Mouse (Mus musculus) myocyte (in vitro differentiated cells): ENCODE measurements around the gene Ric1.

Experiments used
- E2F4 ChIP-seq: IDR thresholded peaks from one replicate; pipeline ENCODE4 v1.6.1; 2011; ENCODE audit warnings: mild to moderate bottlenecking, control low read depth, moderate library complexity; ENCODE audit not compliant: insufficient read depth
- MAX ChIP-seq: IDR thresholded peaks from one replicate; pipeline ENCODE4 v1.6.1; 2011; ENCODE audit warnings: low read depth, mild to moderate bottlenecking, control low read depth
- MYOD1 ChIP-seq, 3 experiments: IDR thresholded peaks; one replicate each; pipeline ENCODE4 v1.6.1; 2011; ENCODE audit warnings: control low read depth in 2 of 3, low read depth in 2 of 3, mild to moderate bottlenecking in 2 of 3, moderate library complexity in 1 of 3; ENCODE audit not compliant: insufficient read length in 2 of 3, control insufficient read depth in 1 of 3
- MYOG ChIP-seq, 3 experiments: IDR thresholded peaks; one replicate each; pipeline ENCODE4 v1.6.1; 2011; ENCODE audit warnings: control low read depth in 2 of 3, low read depth in 2 of 3, mild to moderate bottlenecking in 2 of 3; ENCODE audit not compliant: insufficient read length in 2 of 3, control insufficient read depth in 1 of 3, insufficient read depth in 1 of 3
- POLR2A ChIP-seq: IDR thresholded peaks from one replicate; pipeline ENCODE4 v1.6.1; 2011; ENCODE audit warnings: low read depth, mild to moderate bottlenecking, control low read depth, moderate library complexity; ENCODE audit not compliant: insufficient read length
- TCF12 ChIP-seq: IDR thresholded peaks from one replicate; pipeline ENCODE4 v1.6.1; 2011; ENCODE audit warnings: mild to moderate bottlenecking, control low read depth; ENCODE audit not compliant: poor library complexity, insufficient read depth, severe bottlenecking

DNA sequence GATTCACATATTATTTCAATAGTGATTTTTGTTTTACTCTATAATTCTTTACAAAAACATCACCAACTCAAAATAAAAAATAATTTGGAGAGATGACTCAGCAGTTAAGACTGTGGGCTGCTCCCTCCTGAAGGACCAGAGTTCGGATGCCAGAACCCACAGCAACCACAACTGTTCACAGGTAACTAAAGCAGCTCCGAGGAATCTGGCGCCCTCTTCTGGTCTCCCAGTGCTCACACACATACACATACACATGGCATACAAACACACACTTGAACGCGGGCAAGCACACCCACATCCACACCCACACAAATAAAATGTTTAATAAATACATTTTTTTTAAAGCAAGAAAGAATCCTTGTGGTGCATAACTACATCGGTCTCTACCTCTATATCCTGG is 122.7 kb downstream of the Ric1 start:
- no peak for TF ChIP-seq TCF12
- no peak for TF ChIP-seq MYOG (IDR thresholded peaks at IDR 0.05; ENCODE audit: control insufficient read depth in 1 of 3, insufficient read depth in 1 of 3, insufficient read length in 2 of 3, low read depth in 2 of 3)
- no peak for TF ChIP-seq E2F4
- TF ChIP-seq MYOD1 (IDR thresholded peaks at IDR 0.05; ENCODE audit: control insufficient read depth in 1 of 3, insufficient read length in 2 of 3, low read depth in 2 of 3), result no peak
- no peak for TF ChIP-seq MAX
- TF ChIP-seq POLR2A, result no peak
